Mouse (Mus musculus) large intestine, adult 2 months (tissue): ENCODE data around the gene Pde4a. TPM values are rescaled to one million over a fixed set of nuclear protein-coding genes. Genes with fewer than 3 reads are reported as not detected.
"Not testable (repeated sequence)": the region's sequence is repeated elsewhere in the genome, so short reads cannot be mapped to it uniquely, and the experiment has no call there.

ENCODE experiments used
- DNase-seq: peaks from one replicate; pipeline ENCODE4 v3.0.0-alpha.2; 2012; ENCODE audit warnings: low read depth, low spot score
- WGBS: fragments of 180-500 bp; shearing (Covaris S2); methylation state at CpG from one replicate; pipeline ENCODE4 v1.1.7; 2018; 5-methylcytosine and 5-hydroxymethylcytosine counted together
- polyA plus RNA-seq: library from polyadenylated mRNA; depleted of rRNA; stranded (reverse); fragments of >200 nt; gene quantifications from 2 replicates; pipeline ENCODE4 v1.2.3, GENCODE M21; 2012

Gene Pde4a
- polyA plus RNA-seq, 1 experiment: 2.8 TPM

DNA sequence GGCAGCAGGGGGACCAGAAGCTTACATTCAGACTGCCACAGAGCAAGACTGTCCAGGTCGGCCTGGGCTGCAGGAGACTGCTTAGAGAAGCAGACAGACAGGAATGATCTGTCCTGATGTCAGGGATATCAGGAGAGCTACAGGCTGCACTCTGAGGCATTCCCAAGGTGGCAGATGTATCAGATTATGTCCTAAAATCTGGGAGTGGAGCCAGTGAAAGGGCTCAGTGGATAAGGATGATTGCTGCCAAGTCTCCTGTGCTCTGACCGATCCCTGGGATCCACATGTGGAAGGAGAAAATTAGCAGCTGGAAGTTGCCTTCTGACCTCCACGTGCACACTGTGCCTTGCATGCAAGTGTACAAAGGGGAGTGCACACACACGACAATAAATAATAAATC is 14.9 kb downstream of the Pde4a start:
- WGBS: 55% methylated on average over 4 of the region's 4 CpGs
- no peak for DNase-seq

DNA sequence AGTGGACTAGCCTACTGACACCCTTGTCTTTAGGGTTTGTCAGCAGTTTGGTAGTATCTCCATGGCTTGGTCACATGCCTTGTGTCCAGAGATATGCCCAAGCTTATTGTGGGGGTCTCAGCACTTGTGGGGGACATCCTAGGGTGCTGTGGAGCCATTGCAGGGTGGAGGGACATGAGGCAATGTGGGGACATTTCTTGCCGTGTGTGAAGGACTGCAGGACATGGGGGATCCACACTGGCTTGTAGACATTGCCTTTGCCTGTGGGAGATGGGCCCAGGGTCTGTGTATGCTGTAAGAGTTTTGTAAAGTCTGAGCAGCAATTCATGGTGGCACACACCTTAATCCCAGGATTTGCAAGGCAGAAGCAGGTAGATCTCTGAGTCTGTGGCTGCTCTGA is 15.3 kb downstream of the Pde4a start:
- 88% methylated on average over 1 of the region's 1 CpGs for WGBS
- DNase-seq: no peak

DNA sequence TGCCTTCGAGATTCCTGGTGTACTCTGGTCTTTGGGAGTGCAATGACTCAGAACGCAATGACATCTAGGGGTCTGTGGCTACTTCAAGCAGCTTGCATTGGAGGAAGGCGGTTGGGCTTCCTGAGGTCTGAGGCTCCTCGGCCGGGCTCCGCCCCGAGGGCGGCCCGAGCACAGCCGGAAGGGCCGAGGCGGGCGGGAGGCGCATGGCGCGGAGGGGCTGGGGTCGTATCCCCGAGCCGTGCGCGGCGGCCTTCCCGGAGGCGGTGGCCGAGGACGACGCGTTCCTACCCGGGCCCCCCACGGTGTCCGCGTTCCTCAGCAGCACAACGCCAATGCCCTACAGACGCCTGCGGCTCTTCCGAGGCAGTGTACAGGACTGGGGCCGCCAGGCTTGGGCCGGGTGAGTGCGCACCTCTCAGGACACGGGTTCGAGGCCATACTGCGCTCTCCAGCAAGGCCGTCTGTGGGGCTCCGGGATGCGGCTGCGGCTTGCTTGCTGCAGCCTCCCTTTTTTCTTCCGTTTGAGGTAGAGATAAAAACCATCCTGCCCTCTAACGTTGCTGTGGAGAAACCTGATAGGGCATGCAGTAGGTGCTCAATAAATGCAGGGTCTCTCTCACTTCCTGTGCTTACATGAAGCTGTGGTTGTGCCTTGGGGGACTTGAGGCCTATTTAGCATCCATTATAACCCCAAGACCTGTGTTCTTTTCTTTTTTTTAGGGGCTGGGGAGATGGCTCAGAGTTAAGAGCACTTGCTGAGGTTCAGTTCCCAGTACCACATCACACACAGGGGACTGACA is 16.1 kb downstream of the Pde4a start:
- WGBS: 7% methylated on average over 48 of the region's 48 CpGs

DNA sequence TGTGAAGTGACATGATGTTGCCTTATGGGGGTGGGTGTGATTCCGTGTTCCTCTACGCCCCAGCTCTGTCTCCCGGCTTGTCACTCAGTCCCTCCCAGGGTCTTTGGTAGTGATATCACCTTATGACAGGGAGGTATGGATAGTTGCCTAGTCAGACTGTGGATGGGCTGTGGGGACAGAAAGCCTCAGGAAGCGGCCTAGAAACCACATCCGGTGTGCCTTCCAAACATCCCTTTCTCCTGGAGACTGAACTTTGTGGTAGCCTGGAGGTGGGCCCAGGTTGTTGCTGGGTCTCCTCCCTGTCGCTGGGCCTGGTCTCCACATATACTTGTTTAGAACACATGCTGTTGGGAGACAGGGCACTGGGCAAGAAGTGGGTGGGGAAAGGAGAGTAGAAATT is 17.9 kb downstream of the Pde4a start:
- DNase-seq: no peak
- WGBS: 88% methylated on average over 6 of the region's 6 CpGs

More for the DNA sequence above, 16.1 kb downstream of the Pde4a start:
- no peak for DNase-seq

DNA sequence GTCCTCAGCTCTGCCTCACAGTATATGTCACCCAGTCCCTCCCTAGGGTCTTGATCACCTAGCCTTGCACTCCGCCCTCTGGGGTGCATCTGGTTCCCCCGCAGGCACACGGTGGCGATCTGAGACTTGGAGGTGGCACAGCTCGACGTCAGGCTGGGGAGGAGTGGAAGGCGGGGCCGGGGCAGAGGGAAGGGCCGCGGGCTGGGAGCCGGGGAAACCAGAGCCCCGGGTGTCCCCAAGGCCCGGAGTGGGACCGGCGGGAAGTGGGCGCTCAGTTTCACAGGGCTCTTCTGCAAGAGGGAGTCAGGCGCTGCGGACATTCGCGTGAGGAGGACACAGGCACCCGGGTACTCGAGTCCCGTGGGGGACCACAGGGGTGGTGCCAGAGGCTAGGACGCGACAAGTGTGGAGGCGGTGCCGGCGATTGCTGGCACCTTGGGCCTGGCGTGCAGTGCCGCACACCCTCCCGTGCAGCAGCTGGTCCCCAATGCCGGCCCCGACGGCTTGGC is 18.4 kb downstream of the Pde4a start:
- no peak for DNase-seq
- 2% methylated on average over 34 of the region's 34 CpGs for WGBS

DNA sequence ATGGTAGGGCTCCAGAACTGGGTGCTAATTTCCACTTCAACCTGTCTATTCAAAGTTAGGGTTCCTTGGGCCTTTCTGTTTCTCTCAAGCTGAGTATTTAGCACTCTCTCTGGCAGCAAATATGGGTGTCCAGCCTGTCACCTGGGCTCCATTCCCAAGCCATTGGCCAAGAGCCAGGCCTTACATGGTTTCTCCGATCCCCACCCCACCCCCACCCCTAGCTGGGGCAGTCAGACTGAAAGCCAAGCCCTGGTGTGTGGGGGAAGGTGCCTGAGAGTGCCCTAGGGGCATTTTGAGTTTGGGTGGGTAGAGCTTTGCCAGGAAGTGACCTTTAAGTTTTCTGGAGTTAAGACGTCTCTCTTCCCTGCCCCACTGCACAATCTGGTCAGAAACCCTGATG is 19.2 kb downstream of the Pde4a start:
- DNase-seq: no peak

DNA sequence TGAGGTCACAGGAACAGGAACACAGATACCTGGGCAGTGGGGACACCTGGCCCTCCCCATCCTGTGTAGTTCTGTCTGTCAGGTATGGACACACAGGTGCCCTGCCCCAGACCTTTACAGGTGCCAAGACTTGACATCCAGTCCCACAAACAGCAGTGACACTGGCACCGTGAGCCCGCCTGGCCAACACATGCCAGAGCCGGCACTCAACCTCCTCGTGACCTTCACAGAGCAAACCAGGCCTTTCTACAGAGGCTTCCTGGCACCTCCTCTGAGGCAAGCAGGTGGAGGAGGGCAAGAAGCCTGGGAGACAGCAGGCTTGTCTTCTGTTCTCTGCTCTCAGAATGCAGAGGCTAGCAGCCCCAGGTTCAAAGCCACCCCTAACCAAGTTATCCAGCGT is 19.9 kb downstream of the Pde4a start:
- 84% methylated on average over 5 of the region's 5 CpGs for WGBS
- DNase-seq: no peak

More for the DNA sequence above, 19.2 kb downstream of the Pde4a start:
- WGBS: 27% methylated on average over 2 of the region's 2 CpGs

DNA sequence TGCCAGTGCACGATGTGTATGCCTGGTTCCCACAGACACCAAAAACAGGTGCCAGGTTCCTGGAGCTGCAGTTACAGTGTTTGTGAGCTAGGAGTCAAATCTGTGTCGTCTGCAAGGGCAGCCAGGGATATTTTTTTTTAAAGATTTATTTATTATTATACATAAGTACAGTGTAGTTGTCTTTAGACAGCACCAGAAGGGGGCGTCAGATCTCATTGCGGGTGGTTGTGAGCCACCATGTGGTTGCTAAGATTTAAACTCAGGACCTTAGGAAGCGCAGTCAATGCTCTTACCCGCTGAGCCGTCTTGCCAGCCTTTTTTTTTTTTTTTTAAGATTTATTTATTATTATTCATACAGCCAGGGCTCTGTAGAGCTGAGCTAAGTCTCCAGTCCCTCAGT is 24.4 kb downstream of the Pde4a start:
- WGBS: 43% methylated on average over 7 of the region's 7 CpGs
- no peak for DNase-seq

DNA sequence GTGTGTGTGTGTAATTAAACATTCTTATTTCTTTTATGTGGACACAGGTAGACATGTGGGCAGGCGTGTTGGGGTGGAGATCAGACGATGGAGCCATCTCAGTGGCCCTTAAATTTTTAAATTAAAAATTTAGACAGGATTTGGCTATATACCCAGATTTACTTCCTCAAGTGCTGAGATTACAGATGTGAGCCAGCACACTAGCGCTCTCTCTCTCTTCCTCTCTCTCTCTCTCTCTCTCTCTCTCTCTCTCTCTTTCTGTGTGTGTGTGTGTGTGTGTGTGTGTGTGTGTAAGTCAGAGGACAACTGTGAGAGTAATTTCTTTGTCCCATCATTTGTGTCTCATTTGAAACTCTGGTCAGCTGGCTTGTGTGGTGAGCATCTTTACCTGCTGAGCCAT is 25.2 kb downstream of the Pde4a start:
- WGBS: 81% methylated on average over 3 of the region's 3 CpGs
- DNase-seq: no peak

DNA sequence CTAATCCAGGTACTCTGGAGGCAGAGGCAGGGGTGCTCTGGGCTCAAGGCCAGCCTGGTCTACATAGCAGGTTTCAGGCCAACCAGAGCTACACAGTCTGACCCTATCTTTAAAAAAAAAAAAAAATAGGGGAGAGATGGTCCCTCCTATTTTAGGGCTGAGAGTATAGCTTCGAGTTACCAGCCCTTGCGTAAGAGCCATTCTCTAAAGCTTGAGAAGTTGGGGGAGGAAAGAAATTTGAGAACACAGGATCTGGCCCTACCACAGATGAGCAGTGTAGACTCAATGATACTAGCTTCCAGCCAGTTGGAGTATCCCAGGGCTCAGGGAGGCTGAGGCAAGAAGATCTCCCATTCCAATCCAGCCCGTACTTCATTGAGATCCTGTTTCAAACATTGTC is 28.3 kb downstream of the Pde4a start:
- 77% methylated on average over 3 of the region's 3 CpGs for WGBS
- no peak for DNase-seq

DNA sequence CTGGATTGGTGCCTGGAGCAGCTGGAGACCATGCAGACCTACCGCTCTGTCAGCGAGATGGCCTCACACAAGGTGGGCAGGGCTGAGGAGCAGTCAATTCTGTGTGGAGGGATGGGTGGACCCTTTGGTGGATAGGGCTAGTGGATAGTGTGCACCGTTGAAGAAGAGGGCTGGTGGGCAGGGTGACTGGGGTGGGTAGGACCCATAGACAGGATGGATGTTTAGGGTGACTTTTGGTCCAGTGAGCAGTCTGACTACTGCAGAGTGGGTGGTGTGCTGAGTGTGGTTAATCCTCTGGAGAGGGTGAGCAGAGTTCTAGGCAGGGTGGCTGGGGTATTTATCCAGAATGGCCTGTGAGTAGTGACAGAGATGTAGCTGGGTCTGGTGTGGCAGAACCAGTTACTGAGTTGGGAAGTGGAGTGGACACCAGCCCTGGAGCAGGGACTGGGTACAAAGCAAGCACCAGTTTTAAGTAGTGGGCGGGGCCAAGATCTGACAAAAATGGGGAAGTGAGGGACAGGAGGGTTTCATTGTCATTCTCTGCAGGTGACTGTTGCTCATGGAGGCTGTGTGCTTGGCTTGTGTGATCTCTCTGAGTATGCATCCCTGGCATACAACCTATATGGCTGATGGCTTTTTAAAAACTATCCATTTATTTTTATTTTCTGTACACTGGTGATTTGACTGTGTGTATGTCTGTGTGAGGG is 29.4 kb downstream of the Pde4a start:
- WGBS: 95% methylated on average over 4 of the region's 4 CpGs
- DNase-seq: no peak

DNA sequence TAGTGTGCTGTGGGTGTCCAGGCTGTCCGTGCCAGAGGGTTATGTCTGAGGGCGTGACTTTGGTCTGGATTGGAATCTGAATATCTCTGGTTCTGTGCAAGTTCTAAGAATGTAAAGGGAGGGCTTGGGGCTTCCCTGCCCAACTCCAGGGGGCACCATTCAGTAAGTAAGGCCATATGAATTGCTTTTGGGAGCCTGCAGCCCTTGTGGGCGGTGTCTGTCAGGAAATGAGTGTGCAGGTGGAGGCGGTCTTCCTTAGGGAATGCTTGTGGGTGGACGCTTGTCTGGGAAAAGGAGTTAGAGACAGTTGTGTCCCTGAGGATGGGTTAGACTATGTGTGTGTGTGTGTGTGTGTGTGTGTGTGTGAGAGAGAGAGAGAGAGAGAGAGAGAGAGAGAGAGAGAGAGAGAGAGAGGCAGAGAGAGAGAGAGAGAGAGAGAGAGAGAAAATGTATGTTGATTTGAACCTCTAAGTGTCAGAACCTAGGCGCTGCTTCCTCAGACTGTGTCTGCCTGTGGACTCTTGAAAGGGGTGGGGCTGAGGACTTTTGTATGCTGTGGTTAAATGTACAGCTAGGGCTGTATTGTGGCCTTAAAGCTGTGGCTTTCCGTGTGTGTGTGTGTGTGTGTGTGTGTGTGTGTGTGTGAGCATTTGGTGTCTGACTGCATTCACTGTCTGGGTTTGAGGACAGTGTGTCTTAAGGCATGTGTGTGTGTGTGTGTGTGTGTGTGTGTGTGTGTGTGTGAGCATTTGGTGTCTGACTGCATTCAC is 30.4 kb downstream of the Pde4a start:
- WGBS: 56% methylated on average over 7 of the region's 7 CpGs
- DNase-seq: not testable (repeated sequence)

DNA sequence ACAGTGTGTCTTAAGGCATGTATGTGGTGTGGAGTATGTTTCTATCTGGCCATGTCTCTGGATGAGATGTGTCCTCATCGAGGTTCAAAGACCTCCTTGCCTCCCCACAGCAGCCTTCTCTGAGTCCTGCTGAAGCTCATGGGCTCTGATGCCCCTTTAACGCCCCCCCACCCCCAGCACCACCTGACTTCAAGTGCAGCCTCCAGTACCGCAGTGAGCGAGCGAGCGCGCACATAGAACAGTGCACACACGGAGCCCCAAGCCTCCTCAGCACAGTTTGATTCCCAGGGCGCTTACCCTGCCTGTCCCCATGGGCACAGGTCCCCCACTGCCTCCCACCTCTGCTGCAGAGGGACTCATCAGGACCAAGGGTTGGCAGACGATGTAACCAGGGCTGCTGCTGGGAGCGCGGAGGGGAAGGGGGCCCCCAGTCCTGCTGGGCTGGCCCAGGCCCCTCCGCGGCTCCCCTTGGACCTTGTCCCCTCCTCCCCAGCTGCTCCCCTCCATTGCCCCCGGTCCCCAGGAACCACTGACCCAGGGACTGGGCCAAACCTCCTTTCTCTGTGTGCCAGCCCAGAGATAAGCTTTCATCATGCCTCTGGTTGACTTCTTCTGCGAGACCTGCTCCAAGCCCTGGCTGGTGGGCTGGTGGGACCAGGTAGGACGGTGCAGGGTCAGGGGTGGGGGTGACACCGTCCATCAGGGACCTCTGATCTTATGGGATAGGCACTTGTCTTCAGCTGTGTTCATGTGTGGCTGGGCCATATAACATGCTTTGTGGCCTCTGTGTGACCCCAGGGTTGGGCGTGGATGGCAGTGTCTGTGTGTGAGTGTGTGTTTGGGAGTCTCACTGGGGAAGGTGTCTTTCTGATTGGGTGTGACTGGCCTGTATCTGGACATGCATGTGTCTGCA is 31.3 kb downstream of the Pde4a start:
- no peak for DNase-seq
- 61% methylated on average over 19 of the region's 19 CpGs for WGBS

DNA sequence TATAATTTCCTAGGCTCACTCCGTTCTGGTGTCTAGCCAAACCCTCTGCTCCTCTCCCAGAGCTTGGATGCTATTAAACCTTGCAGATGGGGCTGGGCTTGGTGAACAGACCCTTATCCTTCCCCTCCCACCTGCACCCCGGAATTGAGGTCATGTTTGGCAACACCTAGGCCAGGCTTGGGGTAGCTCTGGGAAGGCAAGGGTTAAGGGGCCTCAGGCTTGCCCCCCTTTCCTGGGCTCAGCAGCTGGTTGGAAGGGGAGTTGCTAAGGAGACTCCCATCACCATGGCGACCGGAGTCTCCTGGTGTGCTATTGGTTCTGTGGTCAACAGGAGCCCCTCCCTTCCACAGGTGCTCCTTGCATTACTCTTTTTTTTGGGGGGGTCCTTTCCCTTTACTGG is 32.5 kb downstream of the Pde4a start:
- WGBS: 68% methylated on average over 4 of the region's 4 CpGs
- DNase-seq: no peak

DNA sequence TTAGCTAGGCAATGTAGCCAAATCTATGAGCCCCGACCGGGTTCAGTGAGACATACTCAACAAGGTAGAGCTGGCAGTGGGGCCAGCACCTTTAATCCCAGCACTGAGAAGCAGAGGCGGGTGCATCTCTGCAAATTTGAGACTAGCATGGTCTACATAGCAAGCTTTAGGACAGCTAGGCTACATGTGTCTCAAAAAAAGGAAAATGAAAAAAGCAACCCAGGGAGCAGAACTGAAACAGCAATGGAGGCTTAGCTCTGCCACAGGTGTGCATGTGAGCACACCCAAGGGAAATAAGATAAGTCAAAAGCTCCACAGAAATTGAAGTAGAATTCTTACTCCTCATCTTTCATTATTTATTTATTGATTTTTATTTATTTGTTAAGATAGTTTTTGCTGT is 33.4 kb downstream of the Pde4a start:
- WGBS: 85% methylated on average over 3 of the region's 3 CpGs
- no peak for DNase-seq

DNA sequence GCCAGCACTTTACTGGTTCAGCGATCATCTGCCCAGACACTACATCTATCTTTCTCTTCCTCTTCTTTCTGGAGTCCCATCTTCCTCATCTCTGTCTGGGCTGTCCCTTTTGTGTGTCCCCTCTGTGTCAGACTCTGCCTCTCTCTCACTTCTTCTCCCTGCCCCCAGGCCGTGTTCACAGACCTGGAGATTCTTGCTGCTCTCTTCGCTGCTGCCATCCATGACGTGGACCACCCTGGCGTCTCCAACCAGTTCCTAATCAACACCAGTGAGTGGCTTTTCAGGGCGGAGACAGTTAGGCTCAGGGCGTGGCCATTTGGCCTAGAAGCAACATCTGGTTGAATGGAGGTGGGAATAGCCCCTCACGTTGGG is 38.6 kb downstream of the Pde4a start:
- 52% methylated on average over 8 of the region's 8 CpGs for WGBS
- DNase-seq: no peak

DNA sequence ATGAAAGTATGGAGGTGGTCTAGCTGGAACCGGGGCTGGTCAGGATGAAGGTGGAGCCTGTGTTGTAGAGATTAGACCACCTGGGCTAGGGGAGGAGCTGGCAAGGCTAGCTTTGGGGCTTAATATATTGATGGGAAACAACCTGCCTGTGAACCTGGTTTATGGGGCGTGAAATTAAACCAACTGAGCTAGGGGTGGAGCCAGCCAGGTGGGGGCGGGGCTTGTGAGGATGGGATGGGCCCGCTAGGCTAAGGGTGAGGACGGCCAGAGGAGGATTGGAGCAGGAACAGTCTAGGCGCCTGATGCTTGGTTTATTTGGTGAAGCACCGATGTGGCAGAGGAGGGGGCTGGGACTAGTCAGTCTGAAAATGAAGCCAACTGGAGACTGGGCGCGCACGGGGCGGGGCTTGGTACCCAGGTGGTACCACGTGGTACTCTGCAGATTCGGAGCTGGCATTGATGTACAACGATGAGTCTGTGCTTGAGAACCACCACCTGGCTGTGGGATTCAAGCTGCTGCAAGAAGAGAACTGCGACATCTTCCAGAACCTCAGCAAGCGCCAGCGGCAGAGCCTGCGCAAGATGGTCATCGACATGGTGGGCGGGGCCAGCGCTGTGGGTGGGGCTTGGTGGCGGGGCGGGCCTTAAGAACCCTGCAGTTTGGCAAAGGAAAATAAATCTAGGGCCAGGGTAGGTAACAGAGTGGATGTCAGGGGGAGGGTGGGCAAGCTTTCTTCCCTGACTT is 39.2 kb downstream of the Pde4a start:
- WGBS: 14% methylated on average over 23 of the region's 23 CpGs
- no peak for DNase-seq

DNA sequence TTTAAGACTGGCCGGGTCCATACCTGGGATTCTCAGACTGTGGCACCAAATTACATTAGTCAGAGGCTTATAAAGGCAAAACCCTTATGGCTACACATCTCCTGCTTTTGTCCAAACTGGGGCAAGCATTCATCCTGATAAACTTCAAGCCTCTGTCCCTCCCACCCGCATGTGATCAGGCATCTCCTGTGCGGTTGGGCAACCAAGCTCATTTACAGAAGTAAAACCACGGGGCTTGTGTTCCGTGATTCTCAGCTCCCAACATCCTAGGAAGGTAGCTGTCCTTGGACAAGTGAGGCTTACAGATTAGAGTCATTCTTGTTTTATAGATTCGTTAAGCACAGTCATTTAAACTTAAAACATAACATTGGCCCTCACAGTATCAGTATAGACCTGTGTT is 41.3 kb downstream of the Pde4a start:
- DNase-seq: no peak
- 50% methylated on average over 6 of the region's 6 CpGs for WGBS

DNA sequence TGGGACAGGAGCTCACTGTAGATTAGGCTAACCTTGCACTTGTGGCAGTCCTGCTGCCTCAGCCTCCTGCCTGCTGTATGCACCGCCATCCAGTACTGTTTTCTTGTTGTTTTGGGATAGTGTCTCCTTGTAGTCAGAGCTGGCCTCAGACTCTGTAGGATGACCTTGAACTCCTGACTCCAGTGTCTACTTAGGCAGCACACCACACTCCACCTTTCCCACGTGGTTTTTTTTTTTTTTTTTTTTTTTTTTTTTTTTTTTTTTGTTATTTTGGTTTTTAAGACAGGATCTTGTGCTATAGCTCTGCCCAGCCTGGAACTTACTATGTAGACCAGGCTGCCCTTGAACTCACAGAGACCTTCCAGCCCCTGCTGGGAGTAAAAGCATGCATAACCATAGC is 43.1 kb downstream of the Pde4a start:
- WGBS: 80% methylated on average over 2 of the region's 2 CpGs
- DNase-seq: no peak
